Mouse (Mus musculus): ENCODE measurements around the gene Dkc1. TPM values are rescaled to one million over a fixed set of nuclear protein-coding genes. Genes with fewer than 3 reads are reported as not detected.
"Not testable (repeated sequence)": the region's sequence is repeated elsewhere in the genome, so short reads cannot be mapped to it uniquely, and the experiment has no call there.

The Dkc1 gene
- polyA plus RNA-seq, 1 experiment from 2014 or later = 208 TPM

- Histone ChIP-seq H3K9me3 (ENCODE audit: control insufficient read depth, low read length) (no peaks in the 10 kb centered on the region), H3K27me3 (replicated peaks; ENCODE audit: control insufficient read depth, insufficient read depth, low read length) (no peaks in the 10 kb centered on the region), H3K4me2 (peak within 1 kb of the TSS; percentile 63), H3K4me3 (ENCODE audit: low read depth, low read length) (peak within 1 kb of the TSS; percentile 58), H3K4me1 (replicated peaks; ENCODE audit: control insufficient read depth, insufficient read depth, low read length) (no peaks in the 10 kb centered on the region), H3K9ac (ENCODE audit: low read depth, low read length) (peak within 1 kb of the TSS; percentile 73), H3K36me3 (ENCODE audit: control insufficient read depth, insufficient read depth, low read length) (no peaks in the 10 kb centered on the region), H3K27ac (ENCODE audit: low read depth, low read length) (no peak within 1 kb of the TSS; the same call in 1 of the 2 replicates)
- DNase-seq (ENCODE audit: low spot score) (peak; percentile 67), ATAC-seq (replicated peaks; ENCODE audit: low FRiP score) (peak; percentile 95)
- WGBS = 13% methylated on average over 35 of the region's 36 CpGs
Observed at GRCm38 (mm10) chrX:75130467-75131160, 35.0 kb downstream of the Dkc1 start, which contains the start of gene Mpp1. Gene Mpp1, minus strand, starts transcription at chrX:75131016.

DNA sequence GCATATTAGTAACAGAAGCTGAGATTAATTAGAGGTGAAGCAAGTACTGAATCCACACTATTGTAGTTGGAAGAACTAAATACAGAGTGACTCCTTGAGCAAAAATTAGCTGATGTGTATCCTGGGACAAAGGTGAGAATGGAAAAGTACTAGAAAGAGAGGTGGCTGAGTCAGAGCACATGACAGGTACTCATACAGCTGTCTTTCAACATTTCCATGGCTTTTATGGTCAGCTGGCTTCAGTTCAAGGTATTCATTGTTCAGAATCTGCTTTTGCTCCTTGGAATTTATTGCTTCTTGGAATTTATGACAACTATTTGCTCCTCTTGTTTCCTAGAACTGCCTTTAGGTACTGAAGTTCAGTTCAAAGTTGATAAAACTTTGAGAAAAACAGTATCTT is 41.3 kb downstream of the Dkc1 start:
- H3K4me1 ChIP-seq (replicated peaks; ENCODE audit: control insufficient read depth, insufficient read depth, low read length) = no peaks in the 10 kb centered on the region
- H3K4me2 ChIP-seq = no peak overlapping the region
- DNase-seq (ENCODE audit: low spot score) = no peak
- no peak for ATAC-seq (replicated peaks; ENCODE audit: low FRiP score)
- H3K36me3 ChIP-seq (ENCODE audit: control insufficient read depth, insufficient read depth, low read length) = no peaks in the 10 kb centered on the region
- H3K9me3 ChIP-seq (ENCODE audit: control insufficient read depth, low read length) = no peaks in the 10 kb centered on the region
- H3K9ac ChIP-seq (ENCODE audit: low read depth, low read length) = no peak overlapping the region
- H3K27ac ChIP-seq (ENCODE audit: low read depth, low read length) = no peak overlapping the region
- no peak overlapping the region for H3K4me3 ChIP-seq (ENCODE audit: low read depth, low read length)
- no peaks in the 10 kb centered on the region for H3K27me3 ChIP-seq (replicated peaks; ENCODE audit: control insufficient read depth, insufficient read depth, low read length)

DNA sequence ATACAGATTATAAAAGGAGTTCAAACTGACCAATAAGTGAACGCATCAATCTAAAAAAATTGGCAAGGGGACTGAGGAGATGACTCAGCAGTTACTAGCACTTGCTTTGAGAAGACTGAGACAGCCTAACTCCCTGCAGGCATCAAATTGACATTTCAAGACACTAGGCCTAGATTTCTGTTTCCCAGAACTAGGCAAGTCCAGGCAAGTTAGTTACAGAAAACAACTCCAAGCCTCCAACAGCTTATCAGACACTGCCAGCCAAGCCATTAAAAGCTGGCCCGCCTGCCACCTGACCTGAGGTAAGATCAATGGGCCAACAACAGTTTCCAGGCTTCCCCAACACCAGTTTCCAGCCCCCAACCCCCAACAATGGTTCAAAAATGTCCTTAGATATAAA is 42.1 kb downstream of the Dkc1 start:
- ATAC-seq (replicated peaks; ENCODE audit: low FRiP score) (peak; percentile 81), DNase-seq (ENCODE audit: low spot score) (no peak)
- Histone ChIP-seq H3K4me3 (ENCODE audit: low read depth, low read length) (no peak overlapping the region), H3K4me1 (replicated peaks; ENCODE audit: control insufficient read depth, insufficient read depth, low read length) (no peaks in the 10 kb centered on the region), H3K36me3 (ENCODE audit: control insufficient read depth, insufficient read depth, low read length) (no peaks in the 10 kb centered on the region), H3K9me3 (ENCODE audit: control insufficient read depth, low read length) (no peaks in the 10 kb centered on the region), H3K9ac (ENCODE audit: low read depth, low read length) (no peak overlapping the region), H3K27me3 (replicated peaks; ENCODE audit: control insufficient read depth, insufficient read depth, low read length) (no peaks in the 10 kb centered on the region), H3K27ac (ENCODE audit: low read depth, low read length) (0 out of 2 replicates have a peak overlapping the region, but pooled peaks have one; percentile 19), H3K4me2 (no peak overlapping the region)
- WGBS = 53% methylated on average over 2 of the region's 2 CpGs

GRCm38 (mm10) chrX:75138182-75138581 is 42.5 kb downstream of the Dkc1 start:
- Histone ChIP-seq H3K36me3 (ENCODE audit: control insufficient read depth, insufficient read depth, low read length) (no peaks in the 10 kb centered on the region), H3K27ac (ENCODE audit: low read depth, low read length) (0 out of 2 replicates have a peak overlapping the region, but pooled peaks have one; percentile 19), H3K9me3 (ENCODE audit: control insufficient read depth, low read length) (no peaks in the 10 kb centered on the region), H3K4me1 (replicated peaks; ENCODE audit: control insufficient read depth, insufficient read depth, low read length) (no peaks in the 10 kb centered on the region), H3K4me3 (ENCODE audit: low read depth, low read length) (no peak overlapping the region), H3K9ac (ENCODE audit: low read depth, low read length) (no peak overlapping the region), H3K27me3 (replicated peaks; ENCODE audit: control insufficient read depth, insufficient read depth, low read length) (no peaks in the 10 kb centered on the region), H3K4me2 (no peak overlapping the region)
- WGBS = 87% methylated on average over 2 of the region's 2 CpGs
- 0 out of 2 replicates have a peak, but pooled peaks have one; percentile 61 for ATAC-seq (replicated peaks; ENCODE audit: low FRiP score)
- DNase-seq (ENCODE audit: low spot score) = no peak

- H3K9ac ChIP-seq (ENCODE audit: low read depth, low read length); H3K27me3 ChIP-seq (replicated peaks; ENCODE audit: control insufficient read depth, insufficient read depth, low read length); H3K4me1 ChIP-seq (replicated peaks; ENCODE audit: control insufficient read depth, insufficient read depth, low read length); H3K36me3 ChIP-seq (ENCODE audit: control insufficient read depth, insufficient read depth, low read length); H3K9me3 ChIP-seq (ENCODE audit: control insufficient read depth, low read length); H3K27ac ChIP-seq (ENCODE audit: low read depth, low read length): not testable (repeated sequence)
- Histone ChIP-seq H3K4me2 (peak overlapping the region; percentile 54), H3K4me3 (ENCODE audit: low read depth, low read length) (peak overlapping the region; percentile 32)
- WGBS = 29% methylated on average over 20 of the region's 42 CpGs
- DNase-seq (ENCODE audit: low spot score) = peak; percentile 33
- peak; percentile 66 for ATAC-seq (replicated peaks; ENCODE audit: low FRiP score)
Observed at GRCm38 (mm10) chrX:75143124-75143555, 47.5 kb downstream of the Dkc1 start.

DNA sequence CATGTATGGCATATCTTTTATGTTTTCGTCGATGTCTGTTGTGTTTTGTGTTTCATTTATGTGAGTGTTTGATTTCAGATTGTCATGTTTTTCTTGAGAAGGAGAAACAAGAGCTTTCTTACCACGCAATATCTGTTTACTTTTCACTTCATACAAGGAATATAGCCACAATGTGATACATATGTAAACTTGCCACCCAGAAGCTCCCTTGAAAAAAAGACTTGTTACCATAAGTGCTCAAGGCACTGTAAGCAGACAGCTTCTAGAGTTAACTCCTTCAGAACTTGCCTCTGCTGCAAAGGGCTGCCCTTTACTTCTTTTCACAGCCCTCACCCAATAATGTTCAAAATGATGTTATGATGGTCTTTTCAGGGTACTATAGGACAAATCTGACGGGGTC is 52.8 kb downstream of the Dkc1 start:
- H3K9ac ChIP-seq (ENCODE audit: low read depth, low read length) = no peak overlapping the region
- ATAC-seq (replicated peaks; ENCODE audit: low FRiP score) (no peak), DNase-seq (ENCODE audit: low spot score) (no peak)
- WGBS = 70% methylated on average over 4 of the region's 4 CpGs
- no peaks in the 10 kb centered on the region for H3K27me3 ChIP-seq (replicated peaks; ENCODE audit: control insufficient read depth, insufficient read depth, low read length)
- no peak overlapping the region for H3K4me3 ChIP-seq (ENCODE audit: low read depth, low read length)
- H3K36me3 ChIP-seq (ENCODE audit: control insufficient read depth, insufficient read depth, low read length) = no peaks in the 10 kb centered on the region
- no peak overlapping the region for H3K4me2 ChIP-seq
- no peak overlapping the region for H3K27ac ChIP-seq (ENCODE audit: low read depth, low read length)
- H3K4me1 ChIP-seq (replicated peaks; ENCODE audit: control insufficient read depth, insufficient read depth, low read length) = no peaks in the 10 kb centered on the region
- H3K9me3 ChIP-seq (ENCODE audit: control insufficient read depth, low read length) = no peaks in the 10 kb centered on the region

DNA sequence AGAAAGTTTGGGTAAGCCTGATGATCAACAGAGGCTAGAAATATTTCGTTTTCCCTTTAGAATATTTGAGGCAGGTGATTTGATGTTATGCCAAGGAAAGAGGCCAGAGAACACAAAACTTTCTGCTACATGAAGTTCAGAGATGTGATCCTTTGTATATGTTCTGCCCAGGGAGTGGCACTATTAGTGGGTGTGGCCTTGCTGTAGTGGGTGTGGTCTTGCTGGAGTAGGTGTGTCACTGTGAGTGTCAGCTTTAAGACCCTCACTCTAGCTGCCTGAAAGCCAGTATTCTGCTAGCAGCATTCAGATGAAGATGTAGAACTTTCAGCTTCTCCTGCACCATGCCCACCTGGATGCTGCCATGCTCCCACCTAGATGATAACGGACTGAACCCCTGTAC is 54.6 kb downstream of the Dkc1 start:
- Histone ChIP-seq H3K4me2 (no peak overlapping the region), H3K9ac (ENCODE audit: low read depth, low read length) (no peak overlapping the region), H3K4me1 (replicated peaks; ENCODE audit: control insufficient read depth, insufficient read depth, low read length) (no peaks in the 10 kb centered on the region), H3K4me3 (ENCODE audit: low read depth, low read length) (no peak overlapping the region), H3K9me3 (ENCODE audit: control insufficient read depth, low read length) (no peaks in the 10 kb centered on the region), H3K36me3 (ENCODE audit: control insufficient read depth, insufficient read depth, low read length) (no peaks in the 10 kb centered on the region), H3K27me3 (replicated peaks; ENCODE audit: control insufficient read depth, insufficient read depth, low read length) (no peaks in the 10 kb centered on the region), H3K27ac (ENCODE audit: low read depth, low read length) (no peak overlapping the region)
- DNase-seq (ENCODE audit: low spot score) (no peak), ATAC-seq (replicated peaks; ENCODE audit: low FRiP score) (no peak)
- WGBS = 68% methylated on average over 2 of the region's 2 CpGs

GRCm38 (mm10) chrX:75152249-75152648 is 56.6 kb downstream of the Dkc1 start:
- Histone ChIP-seq H3K27me3 (replicated peaks; ENCODE audit: control insufficient read depth, insufficient read depth, low read length) (no peaks in the 10 kb centered on the region), H3K36me3 (ENCODE audit: control insufficient read depth, insufficient read depth, low read length) (no peaks in the 10 kb centered on the region), H3K4me3 (ENCODE audit: low read depth, low read length) (no peak overlapping the region), H3K9me3 (ENCODE audit: control insufficient read depth, low read length) (no peaks in the 10 kb centered on the region), H3K9ac (ENCODE audit: low read depth, low read length) (no peak overlapping the region), H3K4me2 (no peak overlapping the region), H3K27ac (ENCODE audit: low read depth, low read length) (no peak overlapping the region), H3K4me1 (replicated peaks; ENCODE audit: control insufficient read depth, insufficient read depth, low read length) (no peaks in the 10 kb centered on the region)
- DNase-seq (ENCODE audit: low spot score) (no peak), ATAC-seq (replicated peaks; ENCODE audit: low FRiP score) (no peak)
- 58% methylated on average over 1 of the region's 1 CpGs for WGBS

GRCm38 (mm10) chrX:75155576-75156243 is 60.1 kb downstream of the Dkc1 start:
- Histone ChIP-seq H3K4me1 (replicated peaks; ENCODE audit: control insufficient read depth, insufficient read depth, low read length) (no peaks in the 10 kb centered on the region), H3K27ac (ENCODE audit: low read depth, low read length) (no peak overlapping the region), H3K36me3 (ENCODE audit: control insufficient read depth, insufficient read depth, low read length) (no peaks in the 10 kb centered on the region), H3K9me3 (ENCODE audit: control insufficient read depth, low read length) (no peaks in the 10 kb centered on the region), H3K4me3 (ENCODE audit: low read depth, low read length) (peak overlapping the region; percentile 45), H3K27me3 (replicated peaks; ENCODE audit: control insufficient read depth, insufficient read depth, low read length) (no peaks in the 10 kb centered on the region), H3K4me2 (peak overlapping the region; percentile 56), H3K9ac (ENCODE audit: low read depth, low read length) (peak overlapping the region; percentile 51)
- ATAC-seq (replicated peaks; ENCODE audit: low FRiP score) = peak; percentile 93
- 19% methylated on average over 14 of the region's 49 CpGs for WGBS
- peak; percentile 40 for DNase-seq (ENCODE audit: low spot score)
